Mouse (Mus musculus) hindbrain, postnatal 0 days (tissue): ENCODE measurements around the gene Phykpl. TPM values are rescaled to one million over a fixed set of nuclear protein-coding genes. Genes with fewer than 3 reads are reported as not detected.

Experiments
- ATAC-seq: fragments of 200-750 bp; cut with Nextera tagmentation; 2 replicates; pipeline ENCODE4 v1.8.0; 2017; ENCODE audit warnings: mild to moderate bottlenecking, moderate TSS enrichment, moderate library complexity
- DNase-seq: peaks from one replicate; pipeline ENCODE4 v3.0.0-alpha.2; 2015; ENCODE audit warnings: low spot score
- H3K27ac ChIP-seq: fragments of 300-500 bp; sonication (generic); 2 replicates; pipeline ENCODE4 v1.5.1; 2014; ENCODE audit warnings: mild to moderate bottlenecking
- H3K27me3 ChIP-seq: fragments of 300-500 bp; sonication (generic); 2 replicates; pipeline ENCODE4 v1.6.1; 2014; ENCODE audit warnings: low read length, mixed read lengths; ENCODE audit not compliant: insufficient read depth
- H3K36me3 ChIP-seq: fragments of 300-500 bp; sonication (generic); 2 replicates; pipeline ENCODE4 v1.6.1; 2014; ENCODE audit warnings: low read length, mixed read lengths; ENCODE audit not compliant: insufficient read depth
- H3K4me1 ChIP-seq: fragments of 300-500 bp; sonication (generic); 2 replicates; pipeline ENCODE4 v1.6.1; 2014; ENCODE audit warnings: antibody characterized with exemption, low read length, mixed read lengths; ENCODE audit not compliant: insufficient read depth
- H3K4me2 ChIP-seq: fragments of 300-500 bp; sonication (generic); 2 replicates; pipeline ENCODE4 v1.6.1; 2014; ENCODE audit warnings: low read depth, mild to moderate bottlenecking, low read length, moderate library complexity, mixed read lengths
- H3K4me3 ChIP-seq: fragments of 300-500 bp; sonication (generic); 2 replicates; pipeline ENCODE4 v1.5.1; 2014; ENCODE audit warnings: low read length
- H3K9ac ChIP-seq: fragments of 300-500 bp; sonication (generic); replicated peaks from 2 replicates; pipeline ENCODE4 v1.6.1; 2014; ENCODE audit warnings: mild to moderate bottlenecking, low read length, moderate library complexity, mixed read lengths
- H3K9me3 ChIP-seq: fragments of 300-500 bp; sonication (generic); 2 replicates; pipeline ENCODE4 v1.6.1; 2016; ENCODE audit warnings: low read length, mixed read lengths
- CTCF ChIP-seq: IDR thresholded peaks from 2 replicates; pipeline ENCODE4 v1.5.1; 2016; ENCODE audit warnings: antibody characterized with exemption, control low read depth, low read depth
- WGBS: fragments of 180-500 bp; shearing (Covaris S2); extraction: QIAGEN DNeasy Blood & Tissue Kit; methylation state at CpG from one replicate; pipeline ENCODE4 v1.1.7; 2014; 5-methylcytosine and 5-hydroxymethylcytosine counted together
- polyA plus RNA-seq: library from polyadenylated mRNA; unstranded; fragments of >200 nt; fragmentation: Nextera tagmentation; extraction: Ambion mirVana; gene quantifications from 2 replicates; pipeline ENCODE4 v1.2.1, GENCODE M21; 2015
- total RNA-seq: library from RNA; depleted of rRNA; stranded (reverse); fragments of >200 nt; gene quantifications from 2 replicates; pipeline ENCODE4 v1.2.3, GENCODE M21; 2014

Gene Phykpl
- total and polyA plus RNA-seq, 2 experiments from 2014 or later = 5.3 to 7.9 TPM

- no peak for TF ChIP-seq CTCF
- Histone ChIP-seq H3K9me3 (no peaks in the 10 kb centered on the region), H3K4me3 (no peak overlapping the region), H3K9ac (no peak overlapping the region), H3K27ac (no peak overlapping the region), H3K4me1 (no peaks in the 10 kb centered on the region), H3K4me2 (no peak overlapping the region), H3K36me3 (no peaks in the 10 kb centered on the region), H3K27me3 (no peaks in the 10 kb centered on the region)
- ATAC-seq (no peak), DNase-seq (no peak)
- WGBS = 16% methylated on average over 3 of the region's 3 CpGs
These were observed 19.5 kb upstream of the Phykpl start for GRCm38 (mm10) chr11:51565062-51565461.

GRCm38 (mm10) chr11:51565951-51566350, 18.6 kb upstream of the Phykpl start:
- H3K4me3 ChIP-seq = no peak overlapping the region
- no peaks in the 10 kb centered on the region for H3K9me3 ChIP-seq
- H3K27me3 ChIP-seq = no peaks in the 10 kb centered on the region
- ATAC-seq = no peak
- 90% methylated on average over 6 of the region's 6 CpGs for WGBS
- H3K4me1 ChIP-seq = no peaks in the 10 kb centered on the region
- no peak overlapping the region for H3K27ac ChIP-seq
- no peak overlapping the region for H3K9ac ChIP-seq
- TF ChIP-seq CTCF = peak; percentile 48; the same call in 1 of the 2 replicates
- H3K4me2 ChIP-seq = no peak overlapping the region
- H3K36me3 ChIP-seq = no peaks in the 10 kb centered on the region
- DNase-seq = no peak

- TF ChIP-seq CTCF = no peak
- H3K9ac ChIP-seq = no peak overlapping the region
- no peak overlapping the region for H3K4me3 ChIP-seq
- H3K36me3 ChIP-seq = no peaks in the 10 kb centered on the region
- no peak overlapping the region for H3K27ac ChIP-seq
- no peaks in the 10 kb centered on the region for H3K9me3 ChIP-seq
- 95% methylated on average over 4 of the region's 4 CpGs for WGBS
- no peaks in the 10 kb centered on the region for H3K27me3 ChIP-seq
- ATAC-seq (no peak), DNase-seq (no peak)
- H3K4me2 ChIP-seq = no peak overlapping the region
- H3K4me1 ChIP-seq = no peaks in the 10 kb centered on the region
These were observed 15.8 kb upstream of the Phykpl start for GRCm38 (mm10) chr11:51568801-51569200.

GRCm38 (mm10) chr11:51576454-51576853, 8.1 kb upstream of the Phykpl start:
- DNase-seq = peak; percentile 33
- no peaks in the 10 kb centered on the region for H3K27me3 ChIP-seq
- no peak overlapping the region for H3K4me3 ChIP-seq
- no peak for TF ChIP-seq CTCF
- no peaks in the 10 kb centered on the region for H3K4me1 ChIP-seq
- no peak overlapping the region for H3K27ac ChIP-seq
- no peaks in the 10 kb centered on the region for H3K36me3 ChIP-seq
- 40% methylated on average over 4 of the region's 4 CpGs for WGBS
- H3K4me2 ChIP-seq = no peak overlapping the region
- H3K9me3 ChIP-seq = no peaks in the 10 kb centered on the region
- ATAC-seq = 0 out of 2 replicates have a peak, but pooled peaks have one; percentile 18
- no peak overlapping the region for H3K9ac ChIP-seq

GRCm38 (mm10) chr11:51577587-51577986, 7.0 kb upstream of the Phykpl start:
- Histone ChIP-seq H3K27ac (no peak overlapping the region), H3K4me3 (no peak overlapping the region), H3K4me2 (no peak overlapping the region), H3K9me3 (no peaks in the 10 kb centered on the region), H3K36me3 (no peaks in the 10 kb centered on the region), H3K9ac (no peak overlapping the region), H3K27me3 (no peaks in the 10 kb centered on the region), H3K4me1 (no peaks in the 10 kb centered on the region)
- ATAC-seq (no peak), DNase-seq (no peak)
- WGBS = 90% methylated on average over 7 of the region's 7 CpGs
- no peak for TF ChIP-seq CTCF

GRCm38 (mm10) chr11:51579024-51579423, 5.5 kb upstream of the Phykpl start:
- no peaks in the 10 kb centered on the region for H3K36me3 ChIP-seq
- no peak for TF ChIP-seq CTCF
- no peak overlapping the region for H3K4me3 ChIP-seq
- DNase-seq (no peak), ATAC-seq (no peak)
- H3K4me2 ChIP-seq = no peak overlapping the region
- no peak overlapping the region for H3K9ac ChIP-seq
- no peaks in the 10 kb centered on the region for H3K27me3 ChIP-seq
- no peaks in the 10 kb centered on the region for H3K9me3 ChIP-seq
- 68% methylated on average over 4 of the region's 4 CpGs for WGBS
- H3K27ac ChIP-seq = no peak overlapping the region
- 0 out of 2 replicates have a peak, but pooled peaks cover 2% of the 10 kb centered on the region for H3K4me1 ChIP-seq

- Histone ChIP-seq H3K36me3 (peaks cover 10% of the 10 kb centered on the region), H3K27me3 (no peaks in the 10 kb centered on the region), H3K9ac (no peak overlapping the region), H3K4me1 (peaks cover 16% of the 10 kb centered on the region; the same call in 1 of the 2 replicates), H3K4me3 (no peak overlapping the region), H3K4me2 (no peak overlapping the region), H3K27ac (no peak overlapping the region), H3K9me3 (no peaks in the 10 kb centered on the region)
- TF ChIP-seq CTCF = peak; percentile 68
- peak; percentile 78 for DNase-seq
- ATAC-seq = no peak
- 25% methylated on average over 8 of the region's 8 CpGs for WGBS
These were observed 1.8 kb upstream of the Phykpl start for GRCm38 (mm10) chr11:51582713-51583112.
